In the genomic region with DNA sequence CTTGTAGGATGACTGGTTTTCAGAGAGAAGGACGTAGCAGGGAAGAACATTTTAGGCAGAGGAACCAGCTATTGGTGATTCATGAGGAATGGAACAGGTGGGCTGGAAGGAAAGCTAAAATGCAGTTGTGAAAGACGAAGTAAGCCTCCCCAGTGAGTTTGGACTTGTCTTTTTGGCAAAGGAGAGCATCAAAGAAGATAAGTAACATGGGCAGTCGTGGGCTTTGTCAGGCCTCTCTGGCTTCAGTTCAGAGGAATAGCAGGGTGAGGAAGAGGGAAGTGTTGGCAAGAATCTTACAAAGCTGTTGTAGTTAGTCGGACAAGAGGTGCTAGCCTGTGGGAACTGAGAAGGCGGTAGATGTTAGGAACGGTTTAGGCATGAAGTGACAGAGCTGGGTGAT, we compare ENCODE assay signal across 18 mouse cellular contexts.
A peak's percentile ranks its signal among the peaks of the same experiment; 100 is the strongest.
DNase-seq lines count a peak whose midpoint lies in the region; TF ChIP-seq lines count a peak whose summit lies in the region.
"Had no signal": no experiment of that assay in that cellular context is flagged by ENCODE, and none has a peak within 500 bp of the region (broad histone marks: within the 10 kb centered on the region; RNA-seq: fewer than 3 reads in every experiment).

No protein-coding gene starts in this region.

- peak overlapping the region; percentile 16; the same call in 1 of the 2 replicates for H3K27ac ChIP-seq in layer of hippocampus, adult 2 months
- H3K27ac ChIP-seq: embryonic facial prominence, embryonic 13.5 days; hindbrain, embryonic 10.5 days; limb, embryonic 12.5 days; midbrain, embryonic 10.5 days; neural tube, embryonic 15.5 days had no signal

- H3K4me3 ChIP-seq in layer of hippocampus, adult 2 months: no peak overlapping the region; the same call in 1 of the 2 replicates
- H3K4me3 ChIP-seq: embryonic facial prominence, embryonic 13.5 days; hindbrain, embryonic 10.5 days; limb, embryonic 12.5 days; midbrain, embryonic 10.5 days; neural tube, embryonic 15.5 days had no signal

- intact Hi-C loops in heart, postnatal 25 days (cut with DNase I): loop anchor here (5.0 kb wide), 2 partner anchors 90 to 125 kb away; no protein-coding TSS in a partner anchor

- TF ChIP-seq CTCF in layer of hippocampus, adult 2 months (conservative IDR thresholded peaks at IDR 0.05): no peak

- DNase-seq in heart, adult 18-20 months: peak; percentile 56 to 58
- no peak for DNase-seq in heart, postnatal 25 days (ENCODE audit: low spot score)
- no peak for DNase-seq in layer of hippocampus, adult 2 months (ENCODE audit: low spot score in 2 of 2)
- DNase-seq in layer of hippocampus, adult 9-11 months: no peak
- peak; percentile 51 for DNase-seq in right cerebral cortex, adult 18-20 months
- DNase-seq in right cerebral cortex, postnatal 4 days: no peak
- DNase-seq in lung, postnatal 10 days: peak; percentile 40
- no peak for DNase-seq in embryo, embryonic 9.5 days (ENCODE audit: extremely low spot score)
- DNase-seq: cerebellum, adult 11 months; cerebellum, postnatal 36 days; kidney, postnatal 14 days; retina, postnatal 1 day; thymus, postnatal 25 days had no signal

Comparison
In these comparisons a context has a peak if more than half of its experiments do, and no peak if none do; other contexts are left out.
1. DNase-seq: peak in heart, adult 18-20 months (2 of 2), right cerebral cortex, adult 18-20 months (single experiment) and lung, postnatal 10 days (single experiment); none in heart, postnatal 25 days (single experiment), layer of hippocampus, adult 2 months (0 of 2), layer of hippocampus, adult 9-11 months (single experiment), right cerebral cortex, postnatal 4 days (single experiment) and embryo, embryonic 9.5 days (single experiment).